Mouse (Mus musculus): Measurements from ENCODE around the gene Gatc. TPM values are rescaled to one million over a fixed set of nuclear protein-coding genes. Genes with fewer than 3 reads are reported as not detected.

The Gatc gene
- polyA plus RNA-seq, 1 experiment: 9.3 TPM

- H3K79me3 ChIP-seq (ENCODE audit: low read depth): no peaks in the 10 kb centered on the region
- H3K36me3 ChIP-seq (ENCODE audit: control insufficient read depth, insufficient read depth): no peaks in the 10 kb centered on the region
- no peak overlapping the region for H3ac ChIP-seq (ENCODE audit: control insufficient read depth, insufficient read length, low read depth)
- H3K79me2 ChIP-seq (ENCODE audit: control insufficient read depth, insufficient read depth): no peaks in the 10 kb centered on the region
- H3K4me3 ChIP-seq (ENCODE audit: insufficient read depth, poor library complexity, severe bottlenecking): no peak overlapping the region
- TF ChIP-seq USF1 (IDR thresholded peaks at IDR 0.05; ENCODE audit: low read depth) (no peak), CEBPB (IDR thresholded peaks at IDR 0.05; ENCODE audit: low read depth) (no peak), MYOG (IDR thresholded peaks at IDR 0.05; ENCODE audit: control insufficient read depth, extremely low read depth, insufficient read length) (no peak), FOSL1 (IDR thresholded peaks at IDR 0.05; ENCODE audit: insufficient read depth, low read length, poor library complexity, severe bottlenecking) (no peak), CTCF (IDR thresholded peaks at IDR 0.05; ENCODE audit: control insufficient read depth, insufficient read depth, insufficient read length) (no peak), MAX (IDR thresholded peaks at IDR 0.05) (no peak), MYOD1 (IDR thresholded peaks at IDR 0.05; ENCODE audit: control insufficient read depth, insufficient read length, low read depth) (no peak)
- H3K27me3 ChIP-seq (ENCODE audit: control insufficient read depth, insufficient read depth, insufficient read length): peaks cover 46% of the 10 kb centered on the region
Measured at GRCm38 (mm10) chr5:115371736-115372135, 30.8 kb upstream of the Gatc start.

GRCm38 (mm10) chr5:115364782-115365181 is 23.8 kb upstream of the Gatc start:
- no peaks in the 10 kb centered on the region for H3K79me2 ChIP-seq (ENCODE audit: control insufficient read depth, insufficient read depth)
- H3ac ChIP-seq (ENCODE audit: control insufficient read depth, insufficient read length, low read depth): no peak overlapping the region
- H3K4me3 ChIP-seq (ENCODE audit: insufficient read depth, poor library complexity, severe bottlenecking): no peak overlapping the region
- no peaks in the 10 kb centered on the region for H3K36me3 ChIP-seq (ENCODE audit: control insufficient read depth, insufficient read depth)
- TF ChIP-seq FOSL1 (IDR thresholded peaks at IDR 0.05; ENCODE audit: insufficient read depth, low read length, poor library complexity, severe bottlenecking): no peak
- TF ChIP-seq MYOG (IDR thresholded peaks at IDR 0.05; ENCODE audit: control insufficient read depth, extremely low read depth, insufficient read length): no peak
- TF ChIP-seq CTCF (IDR thresholded peaks at IDR 0.05; ENCODE audit: control insufficient read depth, insufficient read depth, insufficient read length): no peak
- no peak for TF ChIP-seq CEBPB (IDR thresholded peaks at IDR 0.05; ENCODE audit: low read depth)
- TF ChIP-seq USF1 (IDR thresholded peaks at IDR 0.05; ENCODE audit: low read depth): no peak
- TF ChIP-seq MYOD1 (IDR thresholded peaks at IDR 0.05; ENCODE audit: control insufficient read depth, insufficient read length, low read depth): no peak
- TF ChIP-seq MAX (IDR thresholded peaks at IDR 0.05): no peak
- H3K27me3 ChIP-seq (ENCODE audit: control insufficient read depth, insufficient read depth, insufficient read length): peaks cover 8% of the 10 kb centered on the region
- H3K79me3 ChIP-seq (ENCODE audit: low read depth): no peaks in the 10 kb centered on the region

GRCm38 (mm10) chr5:115362819-115363714 is 22.1 kb upstream of the Gatc start:
- Histone ChIP-seq H3K4me3 (ENCODE audit: insufficient read depth, poor library complexity, severe bottlenecking) (no peak overlapping the region), H3K79me2 (ENCODE audit: control insufficient read depth, insufficient read depth) (no peaks in the 10 kb centered on the region), H3K36me3 (ENCODE audit: control insufficient read depth, insufficient read depth) (no peaks in the 10 kb centered on the region), H3K27me3 (ENCODE audit: control insufficient read depth, insufficient read depth, insufficient read length) (no peaks in the 10 kb centered on the region), H3K79me3 (ENCODE audit: low read depth) (no peaks in the 10 kb centered on the region), H3ac (ENCODE audit: control insufficient read depth, insufficient read length, low read depth) (no peak overlapping the region)
- no peak for TF ChIP-seq CTCF (IDR thresholded peaks at IDR 0.05; ENCODE audit: control insufficient read depth, insufficient read depth, insufficient read length)
- TF ChIP-seq MYOD1 (IDR thresholded peaks at IDR 0.05; ENCODE audit: control insufficient read depth, insufficient read length, low read depth): no peak
- no peak for TF ChIP-seq MYOG (IDR thresholded peaks at IDR 0.05; ENCODE audit: control insufficient read depth, extremely low read depth, insufficient read length)
- TF ChIP-seq FOSL1 (IDR thresholded peaks at IDR 0.05; ENCODE audit: insufficient read depth, low read length, poor library complexity, severe bottlenecking): no peak
- no peak for TF ChIP-seq CEBPB (IDR thresholded peaks at IDR 0.05; ENCODE audit: low read depth)
- TF ChIP-seq USF1 (IDR thresholded peaks at IDR 0.05; ENCODE audit: low read depth): no peak
- no peak for TF ChIP-seq MAX (IDR thresholded peaks at IDR 0.05)

- H3ac ChIP-seq (ENCODE audit: control insufficient read depth, insufficient read length, low read depth): no peak overlapping the region
- no peaks in the 10 kb centered on the region for H3K79me3 ChIP-seq (ENCODE audit: low read depth)
- H3K79me2 ChIP-seq (ENCODE audit: control insufficient read depth, insufficient read depth): no peaks in the 10 kb centered on the region
- H3K27me3 ChIP-seq (ENCODE audit: control insufficient read depth, insufficient read depth, insufficient read length): no peaks in the 10 kb centered on the region
- no peak overlapping the region for H3K4me3 ChIP-seq (ENCODE audit: insufficient read depth, poor library complexity, severe bottlenecking)
- H3K36me3 ChIP-seq (ENCODE audit: control insufficient read depth, insufficient read depth): no peaks in the 10 kb centered on the region
- TF ChIP-seq FOSL1 (IDR thresholded peaks at IDR 0.05; ENCODE audit: insufficient read depth, low read length, poor library complexity, severe bottlenecking) (no peak), CEBPB (IDR thresholded peaks at IDR 0.05; ENCODE audit: low read depth) (no peak), USF1 (IDR thresholded peaks at IDR 0.05; ENCODE audit: low read depth) (no peak), MYOG (IDR thresholded peaks at IDR 0.05; ENCODE audit: control insufficient read depth, extremely low read depth, insufficient read length) (no peak), MAX (IDR thresholded peaks at IDR 0.05) (no peak), MYOD1 (IDR thresholded peaks at IDR 0.05; ENCODE audit: control insufficient read depth, insufficient read length, low read depth) (no peak), CTCF (IDR thresholded peaks at IDR 0.05; ENCODE audit: control insufficient read depth, insufficient read depth, insufficient read length) (no peak)
Measured at GRCm38 (mm10) chr5:115362216-115362615, 21.2 kb upstream of the Gatc start.

GRCm38 (mm10) chr5:115359851-115360372 is 18.9 kb upstream of the Gatc start:
- peaks cover 10% of the 10 kb centered on the region for H3K27me3 ChIP-seq (ENCODE audit: control insufficient read depth, insufficient read depth, insufficient read length)
- H3ac ChIP-seq (ENCODE audit: control insufficient read depth, insufficient read length, low read depth): no peak overlapping the region
- no peaks in the 10 kb centered on the region for H3K79me3 ChIP-seq (ENCODE audit: low read depth)
- no peaks in the 10 kb centered on the region for H3K79me2 ChIP-seq (ENCODE audit: control insufficient read depth, insufficient read depth)
- no peak for TF ChIP-seq MYOG (IDR thresholded peaks at IDR 0.05; ENCODE audit: control insufficient read depth, extremely low read depth, insufficient read length)
- H3K36me3 ChIP-seq (ENCODE audit: control insufficient read depth, insufficient read depth): no peaks in the 10 kb centered on the region
- H3K4me3 ChIP-seq (ENCODE audit: insufficient read depth, poor library complexity, severe bottlenecking): no peak overlapping the region
